In genomic region chr11:45807820-45808219, GRCm38 (mm10) we compare ENCODE assay signal across 15 mouse cellular contexts. TPM values are rescaled to one million over a fixed set of nuclear protein-coding genes. Genes with fewer than 3 reads are reported as not detected.
DNase-seq lines count a peak whose midpoint lies in the region; ATAC-seq and TF ChIP-seq lines count a peak whose summit lies in the region.
"Had no signal": no experiment of that assay in that cellular context is flagged by ENCODE, and none has a peak within 500 bp of the region (broad histone marks: within the 10 kb centered on the region; RNA-seq: fewer than 3 reads in every experiment).

No protein-coding gene starts in this region.

- no peaks in the 10 kb centered on the region for H3K36me3 ChIP-seq in heart, embryonic 13.5 days
- no peaks in the 10 kb centered on the region for H3K36me3 ChIP-seq in liver, postnatal 0 days (replicated peaks; ENCODE audit: insufficient read depth, low read length)
- H3K36me3 ChIP-seq: heart, embryonic 15.5 days; limb, embryonic 13.5 days had no signal

- H3K4me3 ChIP-seq in heart, embryonic 13.5 days = no peak overlapping the region
- peak overlapping the region; percentile 1 for H3K4me3 ChIP-seq in liver, postnatal 0 days (ENCODE audit: low read depth, low read length)
- H3K4me3 ChIP-seq: heart, embryonic 15.5 days; limb, embryonic 13.5 days had no signal

- no peak for TF ChIP-seq EP300 in liver, postnatal 0 days (IDR thresholded peaks at IDR 0.05; ENCODE audit: low read depth)

- no peaks in the 10 kb centered on the region for H3K27me3 ChIP-seq in heart, embryonic 13.5 days (replicated peaks)
- H3K27me3 ChIP-seq in liver, postnatal 0 days (ENCODE audit: insufficient read depth, low read length) = no peaks in the 10 kb centered on the region
- H3K27me3 ChIP-seq: heart, embryonic 15.5 days; limb, embryonic 13.5 days had no signal

- peaks cover 13% of the 10 kb centered on the region; the same call in 1 of the 2 replicates for H3K4me1 ChIP-seq in heart, embryonic 13.5 days
- peaks cover 68% of the 10 kb centered on the region for H3K4me1 ChIP-seq in liver, postnatal 0 days (ENCODE audit: insufficient read depth)
- H3K4me1 ChIP-seq: heart, embryonic 15.5 days had no signal

- H3K9me3 ChIP-seq in heart, embryonic 13.5 days = no peaks in the 10 kb centered on the region
- H3K9me3 ChIP-seq in liver, postnatal 0 days (ENCODE audit: low read length) = no peaks in the 10 kb centered on the region
- H3K9me3 ChIP-seq: heart, embryonic 15.5 days; limb, embryonic 13.5 days had no signal

- no peak overlapping the region for H3K9ac ChIP-seq in heart, embryonic 13.5 days
- H3K9ac ChIP-seq in liver, postnatal 0 days (replicated peaks) = no peak overlapping the region
- H3K9ac ChIP-seq: heart, embryonic 15.5 days; limb, embryonic 13.5 days had no signal

- TF ChIP-seq CTCF in liver, postnatal 0 days (IDR thresholded peaks at IDR 0.05; ENCODE audit: low read depth) = no peak

- peak overlapping the region; percentile 16 for H3K4me2 ChIP-seq in heart, embryonic 13.5 days
- peak overlapping the region; percentile 55 for H3K4me2 ChIP-seq in liver, postnatal 0 days (ENCODE audit: low read depth, low read length)
- H3K4me2 ChIP-seq: heart, embryonic 15.5 days; limb, embryonic 13.5 days had no signal

- no peak overlapping the region for H3K27ac ChIP-seq in heart, embryonic 13.5 days (replicated peaks)
- H3K27ac ChIP-seq in liver, postnatal 0 days (ENCODE audit: low read depth) = peak overlapping the region; percentile 86
- H3K27ac ChIP-seq: heart, embryonic 15.5 days; limb, embryonic 13.5 days had no signal

- 67% methylated on average over 12 of the region's 12 CpGs for WGBS in heart, embryonic 13.5 days
- WGBS in liver, postnatal 0 days (ENCODE audit: insufficient replicate concordance) = 56% methylated on average over 12 of the region's 12 CpGs

- DNase-seq in layer of hippocampus, adult 11-12 months (ENCODE audit: low spot score) = peak; percentile 30
- DNase-seq in layer of hippocampus, adult 9-10 months (ENCODE audit: low spot score) = no peak
- no peak for DNase-seq in liver, postnatal 0 days
- no peak for DNase-seq in urinary bladder, postnatal 4 days (ENCODE audit: low spot score in 2 of 2)
- DNase-seq in cerebellum, adult 18-20 months = no peak
- no peak for DNase-seq in spleen, postnatal 36 days (ENCODE audit: low spot score in 2 of 2)
- DNase-seq: embryo, embryonic 11 days; kidney, adult 2 months; layer of hippocampus, postnatal 36 days; lung, postnatal 36 days; retina, postnatal 1 day had no signal

- no peak for ATAC-seq in heart, embryonic 13.5 days (ENCODE audit: extremely low read depth, insufficient number of reproducible peaks, low FRiP score, low TSS enrichment)
- ATAC-seq in liver, postnatal 0 days = no peak
- ATAC-seq: forebrain, embryonic 14.5 days had no signal

RNA-seq across cellular contexts. Expression of gene Clint1, which starts 44.0 kb away (rescaled TPM):
- 50.6 and 52.6 TPM in 2 replicates for polyA plus RNA-seq in heart, embryonic 13.5 days (2015; fragmentation: Nextera tagmentation; extraction: Ambion mirVana)
- 33.6 and 37.3 TPM in 2 replicates for polyA plus RNA-seq in liver, postnatal 0 days (2015; fragmentation: Nextera tagmentation; extraction: Ambion mirVana)
